Mouse (Mus musculus): Measurements from ENCODE around the gene Ly9.

GRCm38 (mm10) chr1:171613962-171614361, 6.8 kb upstream of the Ly9 start:
- TF ChIP-seq POLR2A (IDR thresholded peaks at IDR 0.05; ENCODE audit: borderline replicate concordance, extremely low read depth, insufficient read depth, insufficient read length, poor library complexity, severe bottlenecking) (no peak), CTCF (IDR thresholded peaks at IDR 0.05; ENCODE audit: borderline replicate concordance, extremely low read depth, insufficient read depth, insufficient read length) (peak; percentile 36; the same call in 1 of the 2 replicates)

Measured in brain, embryonic 14.5 days (tissue).